Mouse (Mus musculus) MEL (cell line): ENCODE results near the gene Gm21650. TPM values are rescaled to one million over a fixed set of nuclear protein-coding genes. Genes with fewer than 3 reads are reported as not detected.
"Not testable (repeated sequence)": the region's sequence is repeated elsewhere in the genome, so short reads cannot be mapped to it uniquely, and the experiment has no call there.

Experiments used
- DNase-seq: peaks from one replicate; pipeline ENCODE4 v3.0.0; 2011; ENCODE audit warnings: low read depth, low spot score
- H3K27ac ChIP-seq: 2 replicates; pipeline ENCODE4 v1.5.1; 2012; ENCODE audit warnings: low read depth, mild to moderate bottlenecking, control low read depth, low read length, moderate library complexity; ENCODE audit not compliant: control insufficient read depth
- H3K27me3 ChIP-seq, 2 experiments: fragments of 150-350 bp in 1 of 2; sonication (generic) in 1 of 2; 2 replicates each; pipeline ENCODE4 v1.6.1; 2012; ENCODE audit warnings: low read length in 2 of 2, mild to moderate bottlenecking in 2 of 2, improper control_type of control experiment in 1 of 2, moderate library complexity in 1 of 2; ENCODE audit not compliant: insufficient read depth in 2 of 2, control insufficient read depth in 1 of 2
- H3K36me3 ChIP-seq, 2 experiments: 2 replicates each; pipeline ENCODE4 v1.6.1; 2012 to 2014; ENCODE audit warnings: low read length in 2 of 2, improper control_type of control experiment in 1 of 2, inconsistent platforms in 1 of 2, mild to moderate bottlenecking in 1 of 2; ENCODE audit not compliant: insufficient read depth in 2 of 2, control insufficient read depth in 1 of 2
- H3K4me1 ChIP-seq, 2 experiments: fragments of 150-350 bp in 1 of 2; sonication (generic) in 1 of 2; 2 replicates each; pipeline ENCODE4 v1.6.1; 2012; ENCODE audit warnings: low read length in 2 of 2, improper control_type of control experiment in 1 of 2, mild to moderate bottlenecking in 1 of 2; ENCODE audit not compliant: insufficient read depth in 2 of 2, control insufficient read depth in 1 of 2
- H3K4me3 ChIP-seq, 2 experiments: fragments of 150-350 bp in 1 of 2; sonication (generic) in 1 of 2; 2 replicates each; pipeline ENCODE4 v1.5.1; 2012; ENCODE audit warnings: low read depth in 2 of 2, low read length in 2 of 2, mild to moderate bottlenecking in 2 of 2, moderate library complexity in 2 of 2, control low read depth in 1 of 2, improper control_type of control experiment in 1 of 2; ENCODE audit not compliant: control insufficient read depth in 1 of 2, insufficient read depth in 1 of 2
- H3K79me2 ChIP-seq: 2 replicates; pipeline ENCODE4 v1.6.1; 2012; ENCODE audit warnings: mild to moderate bottlenecking, low read length, moderate library complexity; ENCODE audit not compliant: control insufficient read depth, poor library complexity, insufficient read depth
- H3K9ac ChIP-seq: 2 replicates; pipeline ENCODE4 v1.6.1; 2012; ENCODE audit warnings: low read depth, mild to moderate bottlenecking, control low read depth, low read length, moderate library complexity; ENCODE audit not compliant: control insufficient read depth, poor library complexity, severe bottlenecking
- H3K9me3 ChIP-seq: fragments of 150-350 bp; sonication (generic); replicated peaks from 2 replicates; pipeline ENCODE4 v1.6.1; 2012; ENCODE audit warnings: mild to moderate bottlenecking, low read length, improper control_type of control experiment, moderate library complexity; ENCODE audit not compliant: insufficient read depth
- polyA plus RNA-seq, 2 experiments: library from polyadenylated mRNA; stranded (reverse) in 1 of 2; unstranded in 1 of 2; fragments of >175 nt in 1 of 2; fragments of >200 nt in 1 of 2; gene quantifications; 2 replicates each; pipeline versions ENCODE4 v1.2.1 to v1.2.4; 2012; ENCODE audit warnings: low replicate concordance in 2 of 2, low read depth in 1 of 2; ENCODE audit not compliant: insufficient read length in 2 of 2, insufficient read depth in 1 of 2, missing spikeins in 1 of 2
- total RNA-seq: library from RNA; depleted of rRNA; stranded (reverse); fragments of 300-350 nt; gene quantifications from 2 replicates; pipeline ENCODE4 v1.2.3, GENCODE M21; 2012; rRNA removed

Gm21650 gene
- total RNA-seq (not detected in 2 replicates), polyA plus RNA-seq (not detected)

GRCm38 (mm10) chrY:77692508-77692907 is at the start of gene Gm21650:
Gm21650 (plus strand) TSS chrY:77692808.
- not testable (repeated sequence) for H3K27me3 ChIP-seq, H3K27ac ChIP-seq, H3K9ac ChIP-seq, H3K36me3 ChIP-seq, H3K79me2 ChIP-seq, H3K9me3 ChIP-seq, H3K4me1 ChIP-seq, DNase-seq, H3K4me3 ChIP-seq
